Mouse (Mus musculus) liver, embryonic 14.5 days (tissue): ENCODE measurements at regions not wholly inside any gene's neighbourhood (a gene's known extent, or its start where the extent isn't known, plus 50 kb on each side); places are given as distances from the start of the nearest gene placed in this dataset.

Experiments
- CTCF ChIP-seq: IDR thresholded peaks from 2 replicates; pipeline ENCODE4 v1.5.1; 2016; ENCODE audit warnings: antibody characterized with exemption, low read depth, control low read depth
- EP300 ChIP-seq: IDR thresholded peaks from 2 replicates; pipeline ENCODE4 v1.6.1; 2016; ENCODE audit warnings: antibody characterized with exemption, low read depth

GRCm38 (mm10) chr12:29141132-29141531, 387.1 kb upstream of the Myt1l start:
- TF ChIP-seq CTCF (no peak), EP300 (no peak)
